In the genomic region with DNA sequence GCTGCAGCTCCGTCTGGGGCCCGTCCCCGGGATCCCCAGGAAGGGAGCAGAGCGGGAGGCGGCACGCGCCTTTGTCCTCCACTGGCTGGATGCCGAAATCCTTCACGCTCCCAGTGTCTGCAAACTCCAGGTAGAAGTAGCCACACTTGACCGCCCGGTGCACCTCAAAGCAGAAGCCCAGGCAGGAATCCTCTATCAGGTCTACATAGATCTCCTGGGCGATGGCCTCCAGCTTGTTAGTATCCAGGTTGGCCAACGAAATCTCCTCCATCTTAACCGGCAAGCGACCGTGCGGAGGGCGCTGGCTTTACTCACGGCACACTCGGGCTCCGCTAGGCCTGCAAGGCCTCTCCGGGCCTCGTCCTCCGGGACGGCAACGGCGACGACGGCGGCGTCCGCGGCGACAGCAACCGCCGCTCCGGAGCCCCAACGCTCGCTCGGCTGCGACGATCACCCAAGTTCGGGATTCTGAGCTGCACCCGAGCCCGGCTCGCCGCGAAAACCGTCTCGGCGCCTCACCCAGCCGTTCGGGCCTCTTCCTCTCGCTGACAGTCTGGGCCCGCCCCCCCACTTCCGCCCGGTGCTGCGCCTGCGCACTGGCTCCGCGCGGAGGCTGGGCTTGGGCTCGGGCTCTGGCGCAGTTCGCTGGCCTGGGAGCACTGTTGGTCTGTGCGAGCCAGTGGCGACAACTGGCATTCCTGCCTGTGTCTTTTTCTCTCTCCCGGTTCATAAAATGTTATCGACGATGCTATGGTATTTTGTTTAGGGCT, we compare ENCODE assay signal across 8 mouse cellular contexts. TPM values are rescaled to one million over a fixed set of nuclear protein-coding genes. Genes with fewer than 3 reads are reported as not detected.
DNase-seq lines count a peak whose midpoint lies in the region; ATAC-seq and TF ChIP-seq lines count a peak whose summit lies in the region.

Gene Atxn7l3b, minus strand, starts transcription at position 550 of the 770 bp plus-strand sequence.

- H3K4me2 ChIP-seq in forebrain, embryonic 15.5 days (replicated peaks): peak within 1 kb of the TSS; percentile 82

- H3K4me3 ChIP-seq in ES-E14 (ENCODE audit: insufficient read depth in 1 of 2, low read depth in 1 of 2, low read length in 2 of 2, poor library complexity in 1 of 2, severe bottlenecking in 1 of 2): peak within 1 kb of the TSS; percentile 86 to 87
- H3K4me3 ChIP-seq in forebrain, embryonic 15.5 days: peak within 1 kb of the TSS; percentile 95
- peak within 1 kb of the TSS; percentile 60 for H3K4me3 ChIP-seq in lung, adult 2 months (replicated peaks; ENCODE audit: extremely low read depth, low read depth, low read length)

- WGBS in forebrain, embryonic 15.5 days: under 1% methylated on average over 70 of the region's 70 CpGs
- under 1% methylated on average over 70 of the region's 70 CpGs for WGBS in lung, adult 2 months

- peaks cover 0 to 5% of the 10 kb centered on the region in 2 experiments; a peak in 2 of 4 replicates for H3K4me1 ChIP-seq in ES-E14 (ENCODE audit: control insufficient read depth in 2 of 2, insufficient read depth in 2 of 2, low read length in 2 of 2, poor library complexity in 1 of 2)
- H3K4me1 ChIP-seq in forebrain, embryonic 15.5 days: peaks cover 35% of the 10 kb centered on the region
- peaks cover 17% of the 10 kb centered on the region for H3K4me1 ChIP-seq in lung, adult 2 months (ENCODE audit: control insufficient read depth, insufficient read depth, low read length)

- in situ Hi-C loops in ES-E14 (cut with MboI; ENCODE audit: low sequenced_read_pairs in 2 of 2, unreplicated experiment in 2 of 2): no loop called here

- H3K27me3 ChIP-seq in forebrain, embryonic 15.5 days: no peaks in the 10 kb centered on the region

- ATAC-seq in forebrain, embryonic 15.5 days (replicated peaks): peak; percentile 100
- ATAC-seq in neutrophil, adult 5-6 weeks (ENCODE audit: extremely low read depth, insufficient number of reproducible peaks, low FRiP score, poor library complexity, severe bottlenecking): peak; percentile 87

- peak; percentile 84; the same call in 1 of the 2 replicates for TF ChIP-seq POLR2A in lung, adult 2 months (IDR thresholded peaks at IDR 0.05; ENCODE audit: borderline replicate concordance, extremely low read depth, low read depth, low read length)

- no peak within 1 kb of the TSS for H3K27ac ChIP-seq in ES-E14 (ENCODE audit: insufficient read depth, low read depth, low read length, poor library complexity, severe bottlenecking)
- peak within 1 kb of the TSS; percentile 98 for H3K27ac ChIP-seq in forebrain, embryonic 15.5 days (replicated peaks)

- DNase-seq in ES-E14 (ENCODE audit: low read depth, low spot score): peak; percentile 78
- DNase-seq in cerebellum, adult 11-12 months: peak; percentile 95
- DNase-seq in heart, postnatal 25 days (ENCODE audit: low spot score): peak; percentile 92
- DNase-seq in layer of hippocampus, adult 18-20 months (ENCODE audit: low spot score in 2 of 2): peak; percentile 93 to 96
- peak; percentile 97 for DNase-seq in lung, adult 2 months
- peak; percentile 84 to 88 for DNase-seq in thymus, adult 18-20 months

- peak within 1 kb of the TSS; percentile 92 for H3K9ac ChIP-seq in ES-E14 (ENCODE audit: insufficient read depth, low read depth, low read length, poor library complexity, severe bottlenecking)
- H3K9ac ChIP-seq in forebrain, embryonic 15.5 days (replicated peaks): peak within 1 kb of the TSS; percentile 100

- no peak for TF ChIP-seq CTCF in lung, adult 2 months (IDR thresholded peaks at IDR 0.05; ENCODE audit: insufficient read depth, low read length)

- peaks cover 9% of the 10 kb centered on the region for H3K36me3 ChIP-seq in ES-E14 (ENCODE audit: control insufficient read depth, insufficient read depth, low read length, poor library complexity, severe bottlenecking)
- H3K36me3 ChIP-seq in forebrain, embryonic 15.5 days: peaks cover 32% of the 10 kb centered on the region

- H3K9me3 ChIP-seq in ES-E14 (ENCODE audit: control insufficient read depth, insufficient read depth, low read depth, low read length): no peaks in the 10 kb centered on the region
- H3K9me3 ChIP-seq in forebrain, embryonic 15.5 days: no peaks in the 10 kb centered on the region

- intact Hi-C loops in heart, postnatal 25 days (cut with DNase I): no loop called here

TF ChIP-seq in ES-E14, 5 proteins besides CTCF, POLR2A, EP300 and RAD21:
- no peak for TF ChIP-seq MAFK (IDR thresholded peaks at IDR 0.05; ENCODE audit: insufficient read depth, low read depth, low read length)
- TF ChIP-seq ZNF384 (IDR thresholded peaks at IDR 0.05; ENCODE audit: low read depth, low read length): no peak
- TF ChIP-seq CHD2 (IDR thresholded peaks at IDR 0.05; ENCODE audit: low read depth, low read length): no peak
- peak; percentile 59; the same call in 1 of the 2 replicates for TF ChIP-seq HCFC1 (IDR thresholded peaks at IDR 0.05; ENCODE audit: borderline replicate concordance, insufficient read depth, low read length)

RNA-seq across cellular contexts. Expression of gene Atxn7l3b, which starts in this region (rescaled TPM):
- total RNA-seq in ES-E14 (2012; rRNA removed): 24.5 and 40.1 TPM in 2 replicates
- polyA plus RNA-seq in forebrain, embryonic 15.5 days (2015; fragmentation: Nextera tagmentation; extraction: Ambion mirVana): 391 and 395 TPM in 2 replicates
- total RNA-seq in heart, postnatal 25 days (2021): 10 to 100 TPM; 28.6 to 32.7 TPM
- total RNA-seq in layer of hippocampus, adult 18-20 months (2021): 100 to 1,000 TPM; 161 to 164 TPM
- polyA plus RNA-seq in lung, adult 2 months (2012; rRNA removed): 27.5 and 33.6 TPM in 2 replicates
- total RNA-seq in neutrophil, adult 5-6 weeks (2017): 56.6 and 64.4 TPM in 2 replicates

Comparison
In these comparisons a context has a peak if more than half of its experiments do, and no peak if none do; other contexts are left out.
1. RNA of gene Atxn7l3b (polyA plus RNA-seq): 391 to 395 TPM in forebrain, embryonic 15.5 days; 27.5 to 33.6 TPM in lung, adult 2 months; every median in the first group is over 10 times any median in the second.
2. Peak in every context shown above with its lines, with median percentiles within 50 percentile points of each other: DNase-seq and H3K4me3 ChIP-seq.